Mouse (Mus musculus) small intestine, adult 2 months (tissue): ENCODE data around the gene Pars2. TPM values are rescaled to one million over a fixed set of nuclear protein-coding genes. Genes with fewer than 3 reads are reported as not detected.

ENCODE experiments used
- H3K27ac ChIP-seq: fragments of 200-500 bp; 2 replicates; pipeline ENCODE4 v1.5.1; 2012; ENCODE audit warnings: low read depth, low read length, control low read depth, inconsistent platforms; ENCODE audit not compliant: insufficient read depth
- H3K27me3 ChIP-seq: fragments of 200-500 bp; 2 replicates; pipeline ENCODE4 v1.6.1; 2012; ENCODE audit warnings: mild to moderate bottlenecking, moderate library complexity, low read length, inconsistent platforms; ENCODE audit not compliant: control insufficient read depth, insufficient read depth
- H3K36me3 ChIP-seq: fragments of 200-500 bp; 2 replicates; pipeline ENCODE4 v1.6.1; 2012; ENCODE audit warnings: mild to moderate bottlenecking, low read length, control low read depth, inconsistent platforms; ENCODE audit not compliant: control insufficient read depth, insufficient read depth
- H3K4me1 ChIP-seq: fragments of 200-500 bp; 2 replicates; pipeline ENCODE4 v1.6.1; 2012; ENCODE audit warnings: low read length, inconsistent platforms, mixed read lengths; ENCODE audit not compliant: control insufficient read depth, insufficient read depth, insufficient read length
- H3K4me3 ChIP-seq: fragments of 200-500 bp; 2 replicates; pipeline ENCODE4 v1.5.1; 2012; ENCODE audit warnings: low read depth, mild to moderate bottlenecking, control low read depth, inconsistent platforms, low read length, moderate library complexity
- CTCF ChIP-seq: fragments of 200-500 bp; IDR thresholded peaks from 2 replicates; pipeline ENCODE4 v1.5.1; 2012; ENCODE audit warnings: low read depth, mild to moderate bottlenecking, control low read depth, inconsistent platforms, low read length, moderate library complexity, mixed read lengths; ENCODE audit not compliant: insufficient replicate concordance, insufficient read length; ENCODE audit errors: extremely low read depth
- POLR2A ChIP-seq: fragments of 200-500 bp; IDR thresholded peaks from 2 replicates; pipeline ENCODE4 v1.6.1; 2012; ENCODE audit warnings: low read depth, mild to moderate bottlenecking, control low read depth, inconsistent platforms, low read length, moderate library complexity
- WGBS: fragments of 180-500 bp; shearing (Covaris S2); methylation state at CpG from one replicate; pipeline ENCODE4 v1.1.7; 2018; 5-methylcytosine and 5-hydroxymethylcytosine counted together
- polyA plus RNA-seq: library from polyadenylated mRNA; depleted of rRNA; stranded (reverse); fragments of >200 nt; gene quantifications from 2 replicates; pipeline ENCODE4 v1.2.3, GENCODE M21; 2012; rRNA removed

Pars2 gene
- polyA plus RNA-seq, 1 experiment, result 7.5 TPM

GRCm38 (mm10) chr4:106679152-106679551 lies 28.3 kb downstream of the Pars2 start:
- no peaks in the 10 kb centered on the region for H3K4me1 ChIP-seq
- H3K27ac ChIP-seq, result no peak overlapping the region
- TF ChIP-seq POLR2A (no peak), CTCF (no peak)
- no peak overlapping the region for H3K4me3 ChIP-seq
- peaks cover 23% of the 10 kb centered on the region for H3K36me3 ChIP-seq
- WGBS, result 39% methylated on average over 3 of the region's 3 CpGs
- no peaks in the 10 kb centered on the region for H3K27me3 ChIP-seq

- 23% methylated on average over 2 of the region's 2 CpGs for WGBS
- TF ChIP-seq CTCF, result no peak
- TF ChIP-seq POLR2A, result no peak
Observed at GRCm38 (mm10) chr4:106680955-106681354, 30.1 kb downstream of the Pars2 start.

GRCm38 (mm10) chr4:106688636-106689296 lies 37.9 kb downstream of the Pars2 start:
- Histone ChIP-seq H3K27me3 (no peaks in the 10 kb centered on the region), H3K27ac (peak overlapping the region; percentile 77), H3K4me1 (peaks cover 7% of the 10 kb centered on the region; the same call in 1 of the 2 replicates), H3K36me3 (no peaks in the 10 kb centered on the region), H3K4me3 (no peak overlapping the region)
- TF ChIP-seq CTCF, result no peak
- no peak for TF ChIP-seq POLR2A
- 23% methylated on average over 3 of the region's 3 CpGs for WGBS

More at GRCm38 (mm10) chr4:106680955-106681354, 30.1 kb downstream of the Pars2 start:
- H3K27me3 ChIP-seq, result no peaks in the 10 kb centered on the region
- H3K27ac ChIP-seq, result no peak overlapping the region
- peaks cover 10% of the 10 kb centered on the region for H3K36me3 ChIP-seq
- peaks cover 2% of the 10 kb centered on the region; the same call in 1 of the 2 replicates for H3K4me1 ChIP-seq
- no peak overlapping the region for H3K4me3 ChIP-seq

GRCm38 (mm10) chr4:106693841-106694430 lies 43.1 kb downstream of the Pars2 start:
- WGBS, result 76% methylated on average over 15 of the region's 15 CpGs
- no peaks in the 10 kb centered on the region for H3K36me3 ChIP-seq
- TF ChIP-seq POLR2A (no peak), CTCF (no peak)
- H3K27me3 ChIP-seq, result no peaks in the 10 kb centered on the region
- peaks cover 2% of the 10 kb centered on the region; the same call in 1 of the 2 replicates for H3K4me1 ChIP-seq
- no peak overlapping the region for H3K4me3 ChIP-seq
- H3K27ac ChIP-seq, result no peak overlapping the region

- Histone ChIP-seq H3K27ac (no peak overlapping the region), H3K4me3 (no peak overlapping the region), H3K27me3 (no peaks in the 10 kb centered on the region), H3K36me3 (no peaks in the 10 kb centered on the region), H3K4me1 (peaks cover 9% of the 10 kb centered on the region; the same call in 1 of the 2 replicates)
- WGBS, result 16% methylated on average over 9 of the region's 9 CpGs
- TF ChIP-seq POLR2A, result no peak
- peak; percentile 58; the same call in 1 of the 2 replicates for TF ChIP-seq CTCF
Observed at GRCm38 (mm10) chr4:106699989-106700388, 49.1 kb downstream of the Pars2 start.

GRCm38 (mm10) chr4:106700798-106701197 lies 49.9 kb downstream of the Pars2 start:
- no peak overlapping the region for H3K4me3 ChIP-seq
- WGBS, result 12% methylated on average over 4 of the region's 4 CpGs
- no peaks in the 10 kb centered on the region for H3K27me3 ChIP-seq
- H3K4me1 ChIP-seq, result peaks cover 9% of the 10 kb centered on the region
- TF ChIP-seq POLR2A (no peak), CTCF (no peak)
- no peak overlapping the region for H3K27ac ChIP-seq
- no peaks in the 10 kb centered on the region for H3K36me3 ChIP-seq

GRCm38 (mm10) chr4:106703956-106704355 lies 53.1 kb downstream of the Pars2 start:
- WGBS, result 83% methylated on average over 10 of the region's 10 CpGs
- Histone ChIP-seq H3K4me1 (peaks cover 14% of the 10 kb centered on the region), H3K4me3 (no peak overlapping the region), H3K36me3 (no peaks in the 10 kb centered on the region), H3K27me3 (no peaks in the 10 kb centered on the region), H3K27ac (no peak overlapping the region)
- no peak for TF ChIP-seq CTCF
- TF ChIP-seq POLR2A, result no peak

- Histone ChIP-seq H3K4me1 (peaks cover 14% of the 10 kb centered on the region), H3K4me3 (no peak overlapping the region), H3K27ac (no peak overlapping the region), H3K27me3 (no peaks in the 10 kb centered on the region), H3K36me3 (no peaks in the 10 kb centered on the region)
- TF ChIP-seq POLR2A, result no peak
- TF ChIP-seq CTCF, result no peak
- 70% methylated on average over 11 of the region's 11 CpGs for WGBS
Observed at GRCm38 (mm10) chr4:106704416-106704815, 53.5 kb downstream of the Pars2 start.

Other genes starting within 250 kb of the Pars2 start
- 3.0 and 17.7 TPM in 2 replicates for gene Pcsk9, start 186.7 kb upstream of the Pars2 start, polyA plus RNA-seq
- not detected in 2 replicates for gene Bsnd, start 158.8 kb upstream of the Pars2 start, polyA plus RNA-seq
- gene Dhcr24, start 90.0 kb upstream of the Pars2 start, polyA plus RNA-seq, result 61.3 and 205 TPM in 2 replicates
- gene Lexm, start 33.8 kb upstream of the Pars2 start, polyA plus RNA-seq, result not detected in 2 replicates
- 58.0 and 112 TPM in 2 replicates for gene Ttc22, start 28.6 kb upstream of the Pars2 start, polyA plus RNA-seq
- gene Ttc4, start 27.9 kb downstream of the Pars2 start, polyA plus RNA-seq, result 16.9 and 41.4 TPM in 2 replicates
- gene Mroh7, start 79.9 kb downstream of the Pars2 start, polyA plus RNA-seq, result 1.0 and 17.2 TPM in 2 replicates
- gene Fam151a, start 82.8 kb downstream of the Pars2 start, polyA plus RNA-seq, result 1.4 and 449 TPM in 2 replicates
- gene Acot11, start 153.9 kb downstream of the Pars2 start, polyA plus RNA-seq, result 24.9 and 32.1 TPM in 2 replicates